Mouse (Mus musculus) brain, embryonic 14.5 days (tissue): ENCODE measurements around the gene Ftsj3.

Experiments used
- CTCF ChIP-seq: fragments of 200-500 bp; IDR thresholded peaks from 2 replicates; pipeline ENCODE4 v1.5.1; 2012; ENCODE audit warnings: inconsistent platforms, mild to moderate bottlenecking, moderate library complexity, borderline replicate concordance; ENCODE audit not compliant: insufficient read depth, insufficient read length; ENCODE audit errors: extremely low read depth
- POLR2A ChIP-seq: fragments of 200-500 bp; IDR thresholded peaks from 2 replicates; pipeline ENCODE4 v1.6.1; 2012; ENCODE audit warnings: mild to moderate bottlenecking, inconsistent platforms, borderline replicate concordance; ENCODE audit not compliant: poor library complexity, insufficient read depth, insufficient read length, severe bottlenecking; ENCODE audit errors: extremely low read depth

GRCm38 (mm10) chr11:106266431-106266830, 10.6 kb upstream of the Ftsj3 start:
- no peak for TF ChIP-seq POLR2A
- TF ChIP-seq CTCF: no peak
